Mouse (Mus musculus) megakaryocyte, embryonic 14.5 days (primary cell): ENCODE measurements around the gene 1700012B09Rik. TPM values are rescaled to one million over a fixed set of nuclear protein-coding genes. Genes with fewer than 3 reads are reported as not detected.

Experiments used
- H3K27me3 ChIP-seq: replicated peaks from 2 replicates; pipeline ENCODE3; 2012; ENCODE audit warnings: inconsistent platforms
- H3K36me3 ChIP-seq: replicated peaks from 2 replicates; pipeline ENCODE3; 2012; ENCODE audit warnings: low read length, inconsistent platforms, mixed read lengths
- H3K4me1 ChIP-seq: 2 replicates; pipeline ENCODE4 v1.6.1; 2012; ENCODE audit warnings: inconsistent platforms
- H3K4me3 ChIP-seq: replicated peaks from 2 replicates; pipeline ENCODE3; 2012; ENCODE audit warnings: moderate library complexity, mild to moderate bottlenecking, inconsistent platforms
- H3K9me3 ChIP-seq: 2 replicates; pipeline ENCODE4 v1.6.1; 2012; ENCODE audit warnings: inconsistent platforms
- FLI1 ChIP-seq: IDR thresholded peaks from 2 replicates; pipeline ENCODE4 v1.6.1; 2012; ENCODE audit warnings: low read length, inconsistent platforms, mixed read lengths
- GATA1 ChIP-seq: IDR thresholded peaks from 3 replicates; pipeline ENCODE4 v1.6.1; 2012; ENCODE audit warnings: mixed read lengths, low read length, inconsistent platforms, borderline replicate concordance
- polyA plus RNA-seq: library from polyadenylated mRNA; stranded (reverse); fragments of >175 nt; gene quantifications from 2 replicates; pipeline ENCODE4 v1.2.3, GENCODE M21; 2012; ENCODE audit warnings: low replicate concordance; ENCODE audit not compliant: insufficient read depth

1700012B09Rik gene
- polyA plus RNA-seq, 1 experiment, result not detected

GRCm38 (mm10) chr9:14718332-14718691, 52.5 kb downstream of the 1700012B09Rik start:
- Histone ChIP-seq H3K9me3 (no peaks in the 10 kb centered on the region), H3K4me1 (peaks cover 9% of the 10 kb centered on the region), H3K36me3 (no peaks in the 10 kb centered on the region), H3K4me3 (peak overlapping the region; percentile 44), H3K27me3 (peaks cover 21% of the 10 kb centered on the region)
- no peak for TF ChIP-seq GATA1
- TF ChIP-seq FLI1, result no peak

- H3K4me1 ChIP-seq, result peaks cover 9% of the 10 kb centered on the region
- no peaks in the 10 kb centered on the region for H3K9me3 ChIP-seq
- H3K36me3 ChIP-seq, result no peaks in the 10 kb centered on the region
- TF ChIP-seq GATA1 (no peak), FLI1 (no peak)
- peaks cover 21% of the 10 kb centered on the region for H3K27me3 ChIP-seq
- H3K4me3 ChIP-seq, result peak overlapping the region; percentile 44
Observed at GRCm38 (mm10) chr9:14717689-14718331, 53.0 kb downstream of the 1700012B09Rik start.

- Histone ChIP-seq H3K9me3 (no peaks in the 10 kb centered on the region), H3K4me3 (no peak overlapping the region), H3K36me3 (no peaks in the 10 kb centered on the region), H3K27me3 (peaks cover 18% of the 10 kb centered on the region), H3K4me1 (peaks cover 9% of the 10 kb centered on the region)
- no peak for TF ChIP-seq FLI1
- no peak for TF ChIP-seq GATA1
Observed at GRCm38 (mm10) chr9:14715258-14715657, 55.6 kb downstream of the 1700012B09Rik start.

- Histone ChIP-seq H3K27me3 (peaks cover 14% of the 10 kb centered on the region), H3K4me3 (peak overlapping the region; percentile 0), H3K4me1 (peaks cover 2% of the 10 kb centered on the region; the same call in 1 of the 2 replicates), H3K9me3 (no peaks in the 10 kb centered on the region), H3K36me3 (no peaks in the 10 kb centered on the region)
- no peak for TF ChIP-seq FLI1
Observed at GRCm38 (mm10) chr9:14710910-14711309, 59.9 kb downstream of the 1700012B09Rik start.

Other genes with a start within 250 kb of the 1700012B09Rik start
- not detected in 2 replicates for gene Amotl1, start 126.0 kb downstream of the 1700012B09Rik start, polyA plus RNA-seq
- gene Piwil4, start 30.3 kb downstream of the 1700012B09Rik start, polyA plus RNA-seq, result not detected in 2 replicates
- gene Fut4, start 18.6 kb downstream of the 1700012B09Rik start, polyA plus RNA-seq, result 0.02 TPM in 1 of 2 replicates, not detected in the other
- 2.3 and 2.8 TPM in 2 replicates for gene Mre11a, start 13.6 kb upstream of the 1700012B09Rik start, polyA plus RNA-seq
- 5.4 and 6.1 TPM in 2 replicates for gene Ankrd49, start 13.8 kb upstream of the 1700012B09Rik start, polyA plus RNA-seq
- gene Gpr83, start 89.2 kb upstream of the 1700012B09Rik start, polyA plus RNA-seq, result not detected in 2 replicates
- gene Izumo1r, start 132.9 kb upstream of the 1700012B09Rik start, polyA plus RNA-seq, result not detected in 2 replicates